Mouse (Mus musculus) MN1 (cell line): Measurements from ENCODE around the gene Cramp1l.
A peak's percentile ranks its signal among the peaks of the same experiment; 100 is the strongest.

Experiments
- DNase-seq: peaks from one replicate; pipeline ENCODE4 v3.0.0-alpha.2; 2016; ENCODE audit warnings: low spot score

Gene Cramp1l

DNA sequence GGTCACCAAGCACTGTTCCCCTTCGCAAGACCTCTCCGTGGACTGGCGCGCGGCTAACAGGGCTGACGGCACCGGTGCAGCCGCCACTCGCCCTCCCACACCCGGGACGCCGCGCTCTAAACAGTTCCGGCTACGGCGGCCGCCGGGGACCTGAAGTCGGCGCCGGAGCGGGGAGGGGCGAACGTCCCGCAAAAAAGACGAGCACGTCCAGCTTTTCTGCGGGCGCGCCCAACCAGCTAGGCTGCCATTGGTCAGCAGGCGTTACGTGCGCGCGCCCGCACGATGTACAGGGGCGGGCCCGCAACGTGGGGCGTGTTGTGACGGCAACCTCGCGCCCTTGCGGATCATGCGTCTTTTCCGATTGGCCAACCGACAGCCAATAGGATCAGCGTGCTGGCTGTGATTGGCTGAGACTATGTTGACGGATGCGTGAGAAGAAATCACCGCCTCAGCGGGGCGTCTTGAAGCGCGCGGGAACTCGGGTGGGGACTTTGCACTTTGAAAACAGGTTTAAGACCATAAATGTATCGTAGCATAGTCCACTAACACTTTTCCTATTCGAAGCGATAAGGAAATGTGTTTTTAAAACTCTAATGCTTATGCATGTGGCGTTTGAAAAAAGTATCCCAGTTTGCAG lies at the start of gene Cramp1l, which contains the start of gene Ift140:
Gene Cramp1l, minus strand, starts transcription at position 134 of the 637 bp plus-strand sequence.
Gene Ift140, plus strand, starts transcription at position 431 of the 637 bp plus-strand sequence.
- DNase-seq = peak; percentile 99

DNA sequence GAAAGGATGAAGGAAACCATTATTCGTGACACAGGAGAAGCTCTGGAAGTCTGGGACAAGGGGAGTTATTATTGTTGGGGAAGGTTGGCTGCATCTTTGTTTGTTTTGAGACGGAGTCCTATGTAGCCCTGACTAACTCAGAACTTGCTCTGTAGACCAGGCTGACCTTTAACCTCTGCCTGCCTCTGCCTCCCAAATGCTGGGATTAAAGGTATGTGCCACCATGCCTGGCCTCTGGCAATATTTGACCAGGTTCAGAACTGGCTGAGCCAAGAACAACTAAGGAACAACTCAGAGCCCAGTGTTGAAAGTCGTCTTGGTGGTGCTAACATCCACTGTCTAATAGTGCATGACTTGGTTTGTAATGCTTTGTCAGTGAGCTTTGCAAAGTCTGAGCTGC lies 49.6 kb upstream of the Cramp1l start:
- DNase-seq = no peak

DNA sequence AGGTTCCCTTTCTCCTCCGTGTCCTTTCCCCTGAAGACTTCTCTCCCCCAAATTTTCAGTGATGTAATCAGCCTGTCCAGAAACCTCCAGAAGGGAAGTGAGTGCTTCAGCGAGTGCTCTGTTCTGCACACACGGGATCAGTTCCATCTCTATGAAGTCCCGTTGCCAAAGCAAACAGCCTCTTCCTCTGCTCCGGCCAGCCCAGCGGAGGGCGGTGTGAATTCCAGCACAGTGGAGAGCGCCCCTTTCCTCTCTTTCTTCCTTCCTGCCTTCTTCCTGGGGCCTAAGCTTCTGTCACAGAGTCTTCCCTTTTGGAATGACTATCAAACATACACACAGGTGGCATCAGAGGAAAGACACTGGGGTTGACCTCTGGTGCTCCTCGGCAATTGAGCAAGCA lies 48.8 kb upstream of the Cramp1l start:
- DNase-seq = no peak

DNA sequence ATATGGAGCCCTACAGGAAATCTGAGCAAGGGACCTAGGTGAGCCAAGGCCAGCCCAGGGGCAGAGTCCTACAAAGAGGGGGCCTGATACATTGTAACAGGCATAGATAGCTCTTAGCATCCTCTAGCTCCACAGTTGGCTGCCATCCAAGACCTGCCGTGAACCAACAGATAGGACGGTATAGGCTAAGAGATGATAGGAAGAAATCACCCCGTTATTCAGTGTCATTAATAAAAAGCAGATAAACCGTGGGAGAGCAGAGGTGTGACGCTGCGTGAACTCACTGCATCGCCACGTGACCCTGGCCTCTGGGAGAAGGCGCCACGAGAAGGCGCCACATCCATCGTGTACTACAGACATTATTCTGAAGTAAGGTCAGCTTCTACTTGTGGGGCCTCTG lies 48.3 kb upstream of the Cramp1l start:
- no peak for DNase-seq

DNA sequence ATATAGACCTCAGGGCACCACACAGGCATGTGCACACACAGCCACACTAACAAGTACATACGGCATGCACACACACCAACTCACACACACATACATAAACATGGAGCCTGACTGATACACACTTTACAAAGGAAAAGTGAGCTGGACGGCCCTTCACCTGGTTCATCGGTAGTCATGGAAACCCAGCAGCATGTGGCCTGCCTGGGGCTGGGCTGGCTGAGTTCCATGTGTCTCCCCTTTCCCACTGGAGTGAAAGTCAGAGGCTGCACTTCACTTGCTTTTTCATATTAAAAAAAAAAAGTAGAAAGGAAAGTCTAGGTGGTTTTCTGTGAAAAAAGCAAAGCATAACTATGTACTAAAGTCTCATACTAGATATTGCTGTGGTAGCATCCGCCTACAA lies 47.7 kb upstream of the Cramp1l start:
- DNase-seq = no peak

DNA sequence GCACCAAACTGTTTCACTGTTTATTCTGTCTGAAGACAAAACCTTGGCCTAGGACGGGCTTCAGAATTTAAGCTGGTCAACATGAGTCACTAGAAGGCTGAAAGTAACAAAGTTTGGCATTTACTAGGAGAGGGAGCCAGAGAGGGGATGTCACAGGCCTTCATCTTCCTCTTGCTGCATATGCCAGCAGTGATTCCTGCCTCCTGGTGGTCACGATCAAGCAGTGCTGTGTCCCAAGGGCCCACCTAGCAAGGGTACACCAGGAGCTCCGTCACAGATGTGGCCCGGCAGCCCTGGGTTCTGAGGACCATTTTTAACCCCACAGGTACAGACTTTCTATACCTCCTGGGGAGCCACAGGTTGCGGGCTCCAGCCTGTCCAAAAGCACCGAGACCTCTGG lies 41.5 kb upstream of the Cramp1l start:
- DNase-seq = no peak

DNA sequence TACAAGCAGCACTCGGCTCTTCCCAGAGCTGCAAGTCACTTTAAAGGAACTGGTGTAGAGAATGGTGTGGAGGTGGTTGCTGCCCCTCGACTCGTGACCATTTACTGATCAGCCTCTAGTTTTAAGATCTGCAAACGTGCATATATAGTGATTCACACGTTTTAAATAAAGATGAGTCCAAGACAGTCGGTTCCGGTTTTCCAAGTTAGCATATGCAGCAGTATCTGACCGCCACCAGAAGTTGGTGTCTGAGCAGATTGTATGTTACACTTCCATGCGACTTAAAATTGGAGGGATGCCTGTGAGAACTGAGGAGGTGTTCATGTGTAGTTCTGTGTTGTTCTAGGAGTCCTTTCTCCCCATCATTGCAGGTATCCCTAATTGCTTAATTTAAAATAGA lies 37.7 kb upstream of the Cramp1l start:
- DNase-seq = no peak

DNA sequence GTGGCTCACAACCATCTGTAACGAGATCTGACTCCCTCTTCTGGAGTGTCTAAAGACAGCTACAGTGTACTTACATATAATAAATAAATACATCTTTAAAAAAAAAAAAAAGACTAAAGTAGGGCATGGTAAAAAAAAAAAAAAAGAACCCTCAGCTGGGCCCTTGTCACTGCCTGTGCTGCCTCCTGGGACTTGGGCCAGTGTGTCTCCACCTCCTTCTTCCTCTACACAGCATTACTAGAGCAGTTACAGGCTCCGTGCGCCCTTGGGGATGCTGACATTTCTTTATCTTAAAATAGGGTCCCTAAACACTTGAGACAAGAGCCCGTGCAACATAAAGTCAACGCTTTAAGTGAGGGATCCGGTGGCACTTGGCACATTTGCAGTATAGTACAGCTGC lies 31.6 kb upstream of the Cramp1l start:
- no peak for DNase-seq

DNA sequence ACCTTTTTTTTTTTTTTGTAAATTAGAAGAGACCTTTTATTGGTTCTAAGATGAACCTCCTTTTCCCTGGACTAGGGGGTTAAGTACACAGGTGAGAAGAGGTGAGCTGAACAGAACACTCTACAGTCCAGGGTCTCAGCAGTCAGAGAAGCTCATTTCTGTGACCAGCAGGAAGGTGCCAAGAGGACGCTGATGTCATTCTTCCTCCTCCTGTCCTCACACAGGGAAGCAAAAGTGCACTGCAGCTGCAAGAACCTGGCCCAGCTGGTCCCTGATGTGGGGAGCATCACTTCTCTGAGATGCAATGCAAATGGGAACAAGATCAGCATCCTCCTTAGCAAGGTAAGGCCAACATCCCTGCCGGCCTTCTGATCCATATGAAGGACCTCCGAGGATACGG lies 29.7 kb upstream of the Cramp1l start:
- DNase-seq = no peak

DNA sequence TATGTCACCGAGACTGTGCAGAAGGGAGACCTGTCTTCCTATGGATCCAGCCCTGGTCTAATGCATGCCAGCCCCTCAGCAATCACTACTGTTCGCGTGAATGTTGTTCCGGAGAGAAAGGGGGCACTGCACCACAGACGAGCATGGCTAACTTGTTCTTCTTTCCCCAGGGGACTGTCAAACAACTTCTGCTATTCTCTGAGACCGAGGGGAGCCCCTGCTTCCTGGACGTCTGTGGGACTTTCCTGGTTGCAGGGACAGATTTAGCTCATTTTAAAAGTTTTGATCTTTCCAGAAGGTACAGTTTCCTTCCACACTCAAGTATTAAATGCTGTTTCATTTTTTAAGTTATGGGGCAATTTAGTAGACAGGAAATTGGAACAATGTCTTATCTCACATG lies 29.3 kb upstream of the Cramp1l start:
- DNase-seq = no peak

DNA sequence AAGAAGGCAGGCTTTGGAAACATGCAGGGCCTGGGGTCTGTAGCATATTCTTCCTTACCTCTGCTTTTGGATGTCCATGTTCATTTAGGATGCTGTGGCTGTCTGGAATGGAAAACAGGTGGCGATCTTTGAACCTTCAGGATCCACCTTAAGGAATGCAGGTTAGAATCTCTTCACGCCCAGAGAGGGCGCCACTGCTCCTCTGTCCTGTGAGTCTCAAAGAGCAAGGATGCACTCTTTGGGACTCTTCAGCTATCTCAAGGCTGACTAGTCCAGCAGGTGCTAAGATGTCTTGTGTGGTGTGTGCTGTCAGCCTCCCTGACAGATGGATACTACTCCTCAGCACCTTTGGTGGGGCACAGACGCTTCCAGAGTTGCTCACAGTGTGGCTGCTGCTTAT lies 20.6 kb upstream of the Cramp1l start:
- no peak for DNase-seq

DNA sequence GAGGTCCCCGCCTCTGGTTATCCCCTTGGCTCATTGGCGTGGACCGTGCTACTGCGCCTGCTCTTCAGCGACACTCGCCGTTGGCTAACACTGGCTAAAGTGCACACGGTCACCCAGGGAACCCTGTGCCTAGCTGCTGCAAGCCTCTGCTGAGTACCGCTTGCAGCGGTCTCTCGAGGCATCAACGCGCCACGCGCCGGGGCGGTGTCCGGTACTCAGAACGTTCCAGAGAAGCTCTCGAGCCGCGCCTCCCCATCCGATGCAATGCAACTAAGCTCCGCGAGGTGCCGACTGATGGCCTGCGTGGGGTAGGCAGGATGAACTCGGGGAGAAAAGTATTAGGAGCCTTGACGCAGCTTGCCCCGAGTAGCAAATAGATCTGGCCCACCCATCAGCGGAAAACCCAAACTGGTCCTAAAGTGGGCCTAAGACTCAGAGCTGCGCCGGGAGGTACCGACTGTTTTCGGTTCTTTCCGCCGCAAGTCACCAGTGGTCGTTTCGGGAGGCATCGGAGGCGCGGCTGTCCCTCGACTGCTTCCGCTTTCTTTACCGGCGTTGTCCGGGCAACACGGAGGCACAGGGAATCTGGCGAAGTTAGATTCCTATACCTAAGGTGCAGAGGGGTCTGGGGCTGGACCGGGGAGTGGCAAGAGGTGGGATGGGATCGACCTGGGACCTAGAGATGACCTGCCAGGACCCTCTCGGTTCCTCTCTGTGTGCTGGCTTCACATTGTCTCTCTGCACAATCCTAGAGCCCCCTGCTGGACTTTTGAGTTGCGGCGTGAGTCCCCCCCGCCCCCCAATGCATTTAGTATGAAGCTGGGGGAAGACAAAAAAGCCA lies 924 bp upstream of the Cramp1l start:
- DNase-seq = peak; percentile 87

DNA sequence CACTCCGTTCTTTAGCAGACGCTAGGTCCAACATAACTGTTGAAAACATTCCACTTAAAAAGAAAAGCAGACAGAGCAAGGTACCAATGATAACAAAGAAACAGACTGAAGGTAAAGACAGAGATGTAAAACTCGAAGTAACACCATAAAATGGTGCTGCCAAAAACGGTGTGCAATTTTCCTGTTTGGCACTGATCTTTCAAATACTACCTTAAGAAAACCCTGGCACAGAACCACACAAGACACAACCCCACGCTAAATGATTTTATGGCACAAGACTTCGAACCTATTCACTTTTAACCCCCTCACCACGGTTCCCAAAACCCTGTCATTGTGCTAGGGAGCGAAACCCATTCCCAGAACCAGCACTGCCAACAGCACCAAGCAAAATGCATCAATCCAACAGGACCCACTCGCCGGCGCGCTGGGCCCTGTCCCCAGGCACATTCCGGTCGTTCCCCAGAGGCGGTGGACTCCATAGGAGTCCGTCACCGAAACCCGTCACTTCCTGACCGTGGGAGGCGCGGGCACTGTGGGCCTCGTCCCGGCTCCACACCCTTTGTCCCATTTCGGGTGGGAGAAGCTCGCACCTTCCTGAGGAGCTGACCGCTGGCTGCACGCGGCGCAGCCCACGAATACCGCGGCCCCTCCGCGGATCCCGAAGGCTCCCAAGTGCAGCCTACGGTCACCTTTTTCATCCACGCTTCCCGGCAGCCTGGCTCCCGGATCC lies 582 bp downstream of the Cramp1l start:
- DNase-seq = peak; percentile 75

DNA sequence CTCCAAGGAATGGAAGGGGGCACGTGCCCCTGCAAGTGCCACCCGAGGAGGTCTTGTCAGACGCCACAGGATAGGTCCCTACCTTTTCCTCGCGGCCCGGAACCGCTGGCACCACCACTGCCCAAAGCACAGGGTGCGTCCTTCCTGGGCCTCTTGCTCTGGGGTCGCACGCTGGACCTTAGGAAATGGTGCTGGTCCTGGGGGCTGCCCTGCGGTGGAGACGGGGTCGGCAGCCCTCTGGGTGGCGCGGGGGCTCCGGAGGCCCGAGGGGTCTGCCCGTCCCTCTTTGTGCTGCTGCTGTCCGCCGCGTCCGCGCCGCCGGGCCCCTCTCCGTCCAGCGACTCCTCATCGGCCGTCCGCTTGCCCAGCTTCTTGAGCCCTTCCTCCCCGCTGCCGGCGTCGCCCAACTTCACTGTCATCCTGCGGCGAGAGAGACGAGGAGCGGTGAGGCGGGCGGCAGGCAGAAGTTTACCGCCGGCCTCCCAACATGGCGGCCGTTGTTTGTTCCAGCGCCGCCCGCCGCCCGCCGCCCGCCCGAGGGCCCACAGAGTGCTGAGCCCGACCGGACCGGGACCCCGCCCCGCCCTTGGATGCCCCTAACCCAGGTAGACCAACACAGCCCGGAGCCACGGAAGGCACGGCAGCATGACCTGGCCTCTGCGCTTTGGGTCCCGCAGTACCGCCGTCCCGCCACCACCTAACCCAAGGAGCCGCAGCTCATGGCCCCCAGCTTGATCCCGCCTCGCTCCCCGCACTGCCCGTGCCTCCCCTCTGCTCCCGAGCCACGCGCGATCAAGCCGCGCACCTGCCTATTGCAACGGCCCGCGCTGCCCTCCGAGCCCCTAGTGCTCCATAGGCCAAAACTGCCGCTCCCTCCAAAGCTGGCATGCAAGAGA lies 1.7 kb downstream of the Cramp1l start:
- DNase-seq = peak; percentile 58

DNA sequence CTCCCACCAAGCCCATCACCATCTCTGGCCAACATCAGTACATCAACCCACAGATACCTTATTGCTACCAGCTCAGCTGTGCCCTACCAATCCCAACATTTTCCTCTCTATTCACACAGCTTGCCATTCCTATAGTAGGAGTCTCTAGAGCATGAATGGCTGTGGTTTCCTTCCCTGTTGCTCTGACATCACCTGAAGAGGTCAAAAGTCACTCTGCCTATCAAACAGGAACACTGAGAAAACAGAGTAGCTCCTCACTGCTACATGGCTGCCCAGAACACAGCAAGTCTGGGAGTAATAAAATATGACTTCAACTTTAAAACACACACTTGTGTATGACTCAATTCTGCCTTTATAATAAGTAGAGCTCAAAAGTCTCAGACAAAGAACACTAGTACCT lies 8.1 kb downstream of the Cramp1l start:
- no peak for DNase-seq

DNA sequence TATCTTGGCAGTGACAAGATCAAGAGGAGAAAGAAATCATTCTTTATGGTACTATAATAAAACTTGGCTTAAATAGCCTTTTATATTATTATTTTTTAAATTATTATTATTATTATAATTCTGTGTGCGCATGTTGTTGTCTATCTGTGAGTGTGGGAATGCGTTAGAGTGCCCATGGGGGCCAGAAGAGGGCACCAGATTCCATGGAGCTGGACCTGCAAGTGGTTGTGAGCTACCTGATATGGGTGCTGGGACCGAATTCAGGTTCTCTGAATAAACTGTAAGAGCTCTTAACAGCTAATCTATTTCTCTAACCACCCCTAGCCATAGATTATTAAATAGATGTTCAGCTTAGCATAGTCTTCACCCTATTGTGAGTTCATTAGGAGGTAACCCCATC lies 10.5 kb downstream of the Cramp1l start:
- DNase-seq = no peak

DNA sequence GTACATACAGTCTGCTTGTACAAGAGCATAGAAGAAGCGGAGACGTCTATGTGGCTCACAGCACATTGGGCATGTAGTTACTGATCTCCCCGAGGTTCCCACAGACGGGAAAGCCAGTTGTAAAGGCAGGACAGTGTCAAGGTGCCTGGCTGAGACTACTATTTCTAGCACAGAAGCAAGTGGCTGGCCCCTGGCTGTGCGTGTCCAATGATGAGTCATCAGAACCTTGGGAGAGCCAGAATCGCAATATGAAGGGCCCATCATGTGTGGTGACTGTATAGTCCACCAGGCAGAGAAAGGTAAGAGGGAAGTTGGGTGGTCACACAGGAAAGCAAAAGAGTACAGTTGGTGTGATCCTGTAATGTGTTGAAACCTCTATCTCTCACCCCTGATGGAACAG lies 20.9 kb downstream of the Cramp1l start:
- DNase-seq = no peak

DNA sequence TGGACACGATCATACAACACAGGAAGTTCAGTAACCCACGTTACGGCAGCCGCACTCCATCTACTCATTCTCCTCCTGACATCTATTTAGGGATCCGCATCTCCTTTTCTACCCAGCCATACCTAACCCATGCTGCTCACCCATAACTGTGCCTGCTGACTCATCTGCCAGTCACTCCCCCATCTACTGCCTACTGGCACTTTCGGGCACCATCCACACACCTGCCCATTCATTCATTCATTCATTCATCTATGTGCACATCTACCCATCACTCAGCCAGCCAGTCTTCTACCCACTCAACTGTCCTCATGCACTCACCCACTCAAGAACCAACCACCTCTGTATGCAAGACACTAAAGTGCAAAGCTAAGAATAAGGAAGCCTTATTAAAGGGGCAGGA lies 28.4 kb downstream of the Cramp1l start:
- no peak for DNase-seq

DNA sequence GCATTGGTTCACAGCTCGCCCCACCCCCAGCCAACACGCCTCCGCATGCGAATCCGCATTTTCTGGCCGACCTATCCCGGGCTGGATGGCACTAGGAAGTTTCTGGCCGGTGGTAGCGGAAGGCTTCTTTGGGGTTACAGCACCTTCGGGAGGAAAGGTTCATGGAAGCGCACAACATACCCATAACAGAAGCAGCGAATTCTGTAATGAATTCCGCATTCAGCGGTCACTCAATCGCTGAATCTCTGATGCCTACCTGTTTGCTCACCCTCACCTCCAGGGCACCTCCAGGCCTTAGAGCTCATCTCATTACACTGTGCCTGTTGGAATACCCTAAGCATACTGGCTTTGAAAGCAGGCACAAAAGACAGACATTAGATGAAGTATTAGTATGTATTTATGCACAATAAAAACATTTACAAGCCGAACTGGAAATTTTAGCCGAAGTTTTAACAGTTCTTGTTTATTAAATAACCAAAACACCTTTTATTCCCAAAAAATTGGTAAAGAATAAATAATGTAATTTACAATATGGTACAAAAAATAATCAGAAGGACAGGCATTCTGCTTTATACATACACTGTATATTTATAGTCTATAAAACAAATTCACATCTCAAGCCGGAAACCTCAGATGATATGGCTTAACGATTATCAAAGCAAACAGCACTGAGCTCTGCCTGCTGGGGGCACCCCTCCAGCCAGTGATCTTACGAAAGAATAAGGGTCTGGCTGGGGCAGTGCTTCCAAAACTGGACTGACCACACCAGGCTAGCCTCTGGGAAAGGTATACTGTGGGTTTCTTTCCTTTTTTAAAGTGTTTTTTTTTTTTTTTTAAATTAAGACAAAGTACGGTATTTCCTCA lies 54.5 kb downstream of the Cramp1l start:
- DNase-seq = peak; percentile 19

DNA sequence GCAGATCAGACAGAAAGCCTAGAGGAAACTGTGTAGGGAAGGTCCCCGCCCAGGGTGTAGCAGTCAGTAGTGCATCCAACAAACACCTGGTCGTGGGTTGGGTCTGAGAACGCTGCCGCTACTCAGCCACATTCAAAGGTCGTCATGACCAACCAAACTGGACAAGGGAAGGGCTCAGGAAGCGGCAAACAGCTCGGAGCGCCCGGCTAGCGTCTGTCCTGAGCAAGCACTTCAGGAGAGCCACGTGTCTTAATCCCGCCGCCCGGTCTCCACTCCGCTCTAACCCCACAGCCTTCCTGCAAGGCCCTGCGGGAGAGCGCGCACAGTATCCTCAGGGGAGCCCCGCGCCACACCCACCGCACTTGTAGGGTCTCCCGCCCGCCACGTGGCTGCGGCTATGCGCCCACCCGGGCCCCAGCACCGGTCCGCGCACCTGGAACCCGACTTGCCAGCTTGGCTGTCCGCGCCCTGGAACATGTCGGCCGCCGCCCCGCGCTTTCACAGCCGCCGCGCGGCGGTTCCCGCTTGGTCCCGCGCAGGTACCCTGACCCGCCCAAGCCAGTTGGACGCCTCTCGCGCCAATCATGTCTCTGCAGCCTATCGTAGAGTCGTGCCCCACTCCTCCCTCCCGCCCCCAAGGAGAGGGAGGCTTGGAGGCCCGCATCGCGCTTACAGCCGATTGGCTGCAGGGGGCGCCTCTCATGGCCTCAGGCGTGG lies 55.3 kb downstream of the Cramp1l start, which contains the start of gene Jpt2:
Gene Jpt2, minus strand, starts transcription at position 555 of the 717 bp plus-strand sequence.
- DNase-seq = peak; percentile 99
